Mouse (Mus musculus): Measurements from ENCODE around the gene Tubg2. TPM values are rescaled to one million over a fixed set of nuclear protein-coding genes. Genes with fewer than 3 reads are reported as not detected.

The Tubg2 gene
- polyA plus RNA-seq, 2 experiments from 2014 or later: 0.68 to 0.94 TPM

GRCm38 (mm10) chr11:101199555-101199954 lies 43.8 kb downstream of the Tubg2 start:
- ATAC-seq: no peak

GRCm38 (mm10) chr11:101200986-101201385 lies 45.3 kb downstream of the Tubg2 start:
- ATAC-seq: peak; percentile 40

Other genes starting within 250 kb of the Tubg2 start
- 10 to 100 TPM; 71.0 to 82.0 TPM for gene Stat3, start 216.4 kb upstream of the Tubg2 start, polyA plus RNA-seq (2017; shearing (Covaris generic))
- gene Cavin1, start 185.0 kb upstream of the Tubg2 start, polyA plus RNA-seq (2017; shearing (Covaris generic)): under 1 TPM; 0.12 to 0.13 TPM
- gene Atp6v0a1, start 146.5 kb upstream of the Tubg2 start, polyA plus RNA-seq (2017; shearing (Covaris generic)): 1 to 10 TPM; 4.3 to 4.7 TPM
- 1 to 10 TPM; 6.8 to 9.0 TPM for gene Naglu, start 85.9 kb upstream of the Tubg2 start, polyA plus RNA-seq (2017; shearing (Covaris generic))
- gene Hsd17b1, start 77.5 kb upstream of the Tubg2 start, polyA plus RNA-seq (2017; shearing (Covaris generic)): not detected
- 10 to 100 TPM; 17.9 to 22.1 TPM for gene Coasy, start 73.3 kb upstream of the Tubg2 start, polyA plus RNA-seq (2017; shearing (Covaris generic))
- 10 to 100 TPM; 51.8 to 71.5 TPM for gene Mlx, start 68.6 kb upstream of the Tubg2 start, polyA plus RNA-seq (2017; shearing (Covaris generic))
- 10 to 100 TPM; 12.3 to 13.4 TPM for gene Psmc3ip, start 60.5 kb upstream of the Tubg2 start, polyA plus RNA-seq (2017; shearing (Covaris generic))
- gene Retreg3, start 36.0 kb upstream of the Tubg2 start, polyA plus RNA-seq (2017; shearing (Covaris generic)): 10 to 100 TPM; 14.4 to 24.7 TPM
- gene Tubg1, start 36.0 kb upstream of the Tubg2 start, polyA plus RNA-seq (2017; shearing (Covaris generic)): 10 to 100 TPM; 17.7 to 26.8 TPM
- gene Cntnap1, start 14.6 kb downstream of the Tubg2 start, polyA plus RNA-seq (2017; shearing (Covaris generic)): under 1 TPM; 0.29 to 0.33 TPM
- not detected for gene Plekhh3, start 15.4 kb downstream of the Tubg2 start, polyA plus RNA-seq (2017; shearing (Covaris generic))
- 1 to 10 TPM; 1.5 to 1.6 TPM for gene Ccr10, start 19.5 kb downstream of the Tubg2 start, polyA plus RNA-seq (2017; shearing (Covaris generic))
- gene Ezh1, start 70.6 kb downstream of the Tubg2 start, polyA plus RNA-seq (2017; shearing (Covaris generic)): 10 to 100 TPM; 48.1 to 52.2 TPM
- gene Ramp2, start 90.1 kb downstream of the Tubg2 start, polyA plus RNA-seq (2017; shearing (Covaris generic)): not detected
- 100 to 1,000 TPM; 122 to 153 TPM for gene Vps25, start 97.8 kb downstream of the Tubg2 start, polyA plus RNA-seq (2017; shearing (Covaris generic))
- 1 to 10 TPM in 1 of 2 experiments, under 1 TPM in 1; 0.58 to 1.0 TPM for gene Wnk4, start 104.7 kb downstream of the Tubg2 start, polyA plus RNA-seq (2017; shearing (Covaris generic))
- gene Cntd1, start 123.1 kb downstream of the Tubg2 start, polyA plus RNA-seq (2017; shearing (Covaris generic)): 1 to 10 TPM in 1 of 2 experiments, not detected in 1; 1.0 TPM
- 100 to 1,000 TPM; 109 to 144 TPM for gene Coa3, start 123.2 kb downstream of the Tubg2 start, polyA plus RNA-seq (2017; shearing (Covaris generic))
- 10 to 100 TPM; 79.0 to 81.0 TPM for gene Becn1, start 146.4 kb downstream of the Tubg2 start, polyA plus RNA-seq (2017; shearing (Covaris generic))
- gene Psme3, start 160.3 kb downstream of the Tubg2 start, polyA plus RNA-seq (2017; shearing (Covaris generic)): 10 to 100 TPM; 37.1 to 53.3 TPM
- 1 to 10 TPM; 2.1 to 2.5 TPM for gene Aoc2, start 169.2 kb downstream of the Tubg2 start, polyA plus RNA-seq (2017; shearing (Covaris generic))
- not detected for gene Aoc3, start 174.7 kb downstream of the Tubg2 start, polyA plus RNA-seq (2017; shearing (Covaris generic))
- gene G6pc, start 211.7 kb downstream of the Tubg2 start, polyA plus RNA-seq (2017; shearing (Covaris generic)): not detected

Data from activated CD4-positive, CD25-positive, alpha-beta regulatory T cell, adult 4 months (primary cell).